Mouse (Mus musculus): Measurements from ENCODE around the gene Atp5mpl. TPM values are rescaled to one million over a fixed set of nuclear protein-coding genes. Genes with fewer than 3 reads are reported as not detected.

The Atp5mpl gene
- polyA plus RNA-seq, 1 experiment from 2014 or later = 991 TPM

DNA sequence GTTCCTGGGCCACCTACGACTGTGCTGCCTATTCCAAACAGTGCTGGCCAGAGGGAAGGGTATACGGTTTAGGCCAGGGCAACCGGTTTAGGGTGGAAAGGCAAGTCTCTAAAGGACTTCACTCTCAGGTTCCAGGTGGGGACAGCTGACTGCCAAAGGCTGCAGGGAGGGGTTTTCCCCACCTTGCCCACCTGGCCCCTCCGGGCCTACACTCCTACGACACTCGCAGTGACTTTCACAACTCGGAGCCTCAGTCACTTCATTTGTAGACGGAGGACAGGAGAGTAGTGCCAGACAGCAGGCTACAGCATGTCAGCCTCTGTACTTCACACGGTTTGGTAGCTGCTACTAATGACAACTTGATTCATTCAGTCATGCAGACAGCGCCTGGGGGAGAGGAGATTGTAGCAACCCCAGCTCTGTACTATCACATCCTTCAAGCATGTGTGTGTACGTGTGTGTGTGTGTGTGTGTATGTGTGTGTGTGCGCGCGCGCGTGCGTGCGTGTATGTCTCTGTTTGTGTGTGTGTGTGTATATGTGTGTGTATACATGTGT, 38.3 kb downstream of the Atp5mpl start:
- 86% methylated on average over 18 of the region's 18 CpGs for WGBS

DNA sequence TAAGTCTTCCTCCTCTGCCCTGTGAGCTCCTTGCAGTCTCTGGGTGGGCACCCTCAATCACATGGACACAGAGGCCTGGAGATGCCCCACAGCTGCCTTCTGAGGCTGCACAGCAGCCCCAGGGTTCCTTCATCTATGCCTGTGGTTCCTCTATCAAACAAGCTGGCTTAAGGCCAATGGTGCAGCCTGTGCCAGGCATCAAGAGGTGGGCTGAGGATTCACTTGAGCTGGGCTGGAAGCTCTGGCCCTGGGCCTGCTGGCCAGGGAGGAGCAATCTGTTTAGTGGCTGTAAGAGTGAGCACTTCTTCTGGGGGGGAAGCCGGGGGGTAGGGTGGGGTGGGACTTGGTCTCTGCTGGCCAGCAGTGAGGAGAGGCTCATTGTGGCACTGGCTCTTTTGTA, 39.4 kb downstream of the Atp5mpl start:
- ATAC-seq (ENCODE audit: low FRiP score) = 0 out of 2 replicates have a peak, but pooled peaks have one; percentile 8
- Histone ChIP-seq H3K27me3 (ENCODE audit: control insufficient read depth, insufficient read depth, low read length) (no peaks in the 10 kb centered on the region), H3K27ac (no peak overlapping the region), H3K4me3 (replicated peaks; ENCODE audit: low read length) (no peak overlapping the region), H3K36me3 (replicated peaks; ENCODE audit: control insufficient read depth, insufficient read depth) (no peaks in the 10 kb centered on the region), H3K4me2 (replicated peaks) (no peak overlapping the region), H3K9me3 (ENCODE audit: control insufficient read depth, low read length) (no peaks in the 10 kb centered on the region), H3K4me1 (replicated peaks; ENCODE audit: control insufficient read depth, insufficient read depth, low read length) (no peaks in the 10 kb centered on the region; the same call in none of the 2 replicates), H3K9ac (no peak overlapping the region)
- peak; percentile 48 for DNase-seq (ENCODE audit: low spot score)
- 67% methylated on average over 1 of the region's 1 CpGs for WGBS

More for the DNA sequence above, 38.3 kb downstream of the Atp5mpl start:
- no peaks in the 10 kb centered on the region; the same call in none of the 2 replicates for H3K4me1 ChIP-seq (replicated peaks; ENCODE audit: control insufficient read depth, insufficient read depth, low read length)
- H3K36me3 ChIP-seq (replicated peaks; ENCODE audit: control insufficient read depth, insufficient read depth) = no peaks in the 10 kb centered on the region
- no peak overlapping the region for H3K4me2 ChIP-seq (replicated peaks)
- H3K4me3 ChIP-seq (replicated peaks; ENCODE audit: low read length) = no peak overlapping the region
- H3K9me3 ChIP-seq (ENCODE audit: control insufficient read depth, low read length) = no peaks in the 10 kb centered on the region
- DNase-seq (ENCODE audit: low spot score) (no peak), ATAC-seq (ENCODE audit: low FRiP score) (no peak)
- H3K9ac ChIP-seq = no peak overlapping the region
- no peaks in the 10 kb centered on the region for H3K27me3 ChIP-seq (ENCODE audit: control insufficient read depth, insufficient read depth, low read length)
- H3K27ac ChIP-seq = no peak overlapping the region

DNA sequence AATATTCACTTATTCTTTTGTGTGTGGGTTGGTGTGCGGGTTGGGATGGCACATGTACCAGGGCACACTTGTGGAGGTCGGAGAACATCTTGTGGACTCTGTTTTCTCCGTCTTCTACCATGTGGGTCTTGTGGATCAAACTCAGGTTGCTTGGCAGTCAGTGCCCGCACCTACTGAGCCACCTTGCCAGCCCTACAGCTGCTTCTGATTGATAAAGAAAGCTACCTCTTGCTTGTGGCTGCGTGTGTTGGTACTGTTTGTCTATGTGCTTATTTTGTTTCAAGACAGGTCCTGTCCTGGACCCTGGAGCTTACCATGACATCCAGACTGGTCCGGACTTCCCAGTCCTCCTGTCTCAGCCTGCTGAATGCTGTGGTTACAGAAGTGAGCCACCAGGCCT, 43.7 kb downstream of the Atp5mpl start:
- no peak overlapping the region for H3K4me3 ChIP-seq (replicated peaks; ENCODE audit: low read length)
- H3K27me3 ChIP-seq (ENCODE audit: control insufficient read depth, insufficient read depth, low read length) = no peaks in the 10 kb centered on the region
- no peak overlapping the region for H3K4me2 ChIP-seq (replicated peaks)
- H3K36me3 ChIP-seq (replicated peaks; ENCODE audit: control insufficient read depth, insufficient read depth) = no peaks in the 10 kb centered on the region
- no peak overlapping the region for H3K9ac ChIP-seq
- 92% methylated on average over 6 of the region's 6 CpGs for WGBS
- H3K4me1 ChIP-seq (replicated peaks; ENCODE audit: control insufficient read depth, insufficient read depth, low read length) = no peaks in the 10 kb centered on the region; the same call in 1 of the 2 replicates
- no peaks in the 10 kb centered on the region for H3K9me3 ChIP-seq (ENCODE audit: control insufficient read depth, low read length)
- H3K27ac ChIP-seq = no peak overlapping the region
- no peak for ATAC-seq (ENCODE audit: low FRiP score)
- DNase-seq (ENCODE audit: low spot score) = no peak

GRCm38 (mm10) chr12:111920046-111920445, 46.7 kb downstream of the Atp5mpl start:
- Histone ChIP-seq H3K36me3 (replicated peaks; ENCODE audit: control insufficient read depth, insufficient read depth) (no peaks in the 10 kb centered on the region), H3K9me3 (ENCODE audit: control insufficient read depth, low read length) (no peaks in the 10 kb centered on the region), H3K9ac (no peak overlapping the region), H3K27me3 (ENCODE audit: control insufficient read depth, insufficient read depth, low read length) (no peaks in the 10 kb centered on the region), H3K4me3 (replicated peaks; ENCODE audit: low read length) (no peak overlapping the region), H3K4me1 (replicated peaks; ENCODE audit: control insufficient read depth, insufficient read depth, low read length) (no peaks in the 10 kb centered on the region; the same call in 1 of the 2 replicates), H3K4me2 (replicated peaks) (no peak overlapping the region), H3K27ac (no peak overlapping the region)
- no peak for DNase-seq (ENCODE audit: low spot score)
- no peak for ATAC-seq (ENCODE audit: low FRiP score)
- 45% methylated on average over 9 of the region's 9 CpGs for WGBS

GRCm38 (mm10) chr12:111916514-111917217, 50.1 kb downstream of the Atp5mpl start:
- Histone ChIP-seq H3K27me3 (ENCODE audit: control insufficient read depth, insufficient read depth, low read length) (no peaks in the 10 kb centered on the region), H3K9me3 (ENCODE audit: control insufficient read depth, low read length) (no peaks in the 10 kb centered on the region), H3K4me3 (replicated peaks; ENCODE audit: low read length) (no peak overlapping the region), H3K4me2 (replicated peaks) (no peak overlapping the region), H3K4me1 (replicated peaks; ENCODE audit: control insufficient read depth, insufficient read depth, low read length) (no peaks in the 10 kb centered on the region; the same call in 1 of the 2 replicates), H3K9ac (no peak overlapping the region), H3K36me3 (replicated peaks; ENCODE audit: control insufficient read depth, insufficient read depth) (no peaks in the 10 kb centered on the region), H3K27ac (no peak overlapping the region; the same call in 1 of the 2 replicates)
- ATAC-seq (ENCODE audit: low FRiP score) = no peak
- WGBS = 48% methylated on average over 12 of the region's 12 CpGs
- DNase-seq (ENCODE audit: low spot score) = no peak

GRCm38 (mm10) chr12:111915781-111916180, 51.0 kb downstream of the Atp5mpl start:
- Histone ChIP-seq H3K9ac (no peak overlapping the region), H3K4me3 (replicated peaks; ENCODE audit: low read length) (no peak overlapping the region), H3K4me1 (replicated peaks; ENCODE audit: control insufficient read depth, insufficient read depth, low read length) (no peaks in the 10 kb centered on the region; the same call in 1 of the 2 replicates), H3K4me2 (replicated peaks) (no peak overlapping the region), H3K27ac (no peak overlapping the region), H3K36me3 (replicated peaks; ENCODE audit: control insufficient read depth, insufficient read depth) (no peaks in the 10 kb centered on the region), H3K9me3 (ENCODE audit: control insufficient read depth, low read length) (no peaks in the 10 kb centered on the region), H3K27me3 (ENCODE audit: control insufficient read depth, insufficient read depth, low read length) (no peaks in the 10 kb centered on the region)
- 90% methylated on average over 6 of the region's 6 CpGs for WGBS
- DNase-seq (ENCODE audit: low spot score) (no peak), ATAC-seq (ENCODE audit: low FRiP score) (no peak)

GRCm38 (mm10) chr12:111914031-111914430, 52.7 kb downstream of the Atp5mpl start:
- H3K9me3 ChIP-seq (ENCODE audit: control insufficient read depth, low read length) = no peaks in the 10 kb centered on the region
- no peaks in the 10 kb centered on the region; the same call in 1 of the 2 replicates for H3K4me1 ChIP-seq (replicated peaks; ENCODE audit: control insufficient read depth, insufficient read depth, low read length)
- no peak overlapping the region for H3K27ac ChIP-seq
- H3K4me3 ChIP-seq (replicated peaks; ENCODE audit: low read length) = no peak overlapping the region
- ATAC-seq (ENCODE audit: low FRiP score) (no peak), DNase-seq (ENCODE audit: low spot score) (no peak)
- no peak overlapping the region for H3K4me2 ChIP-seq (replicated peaks)
- no peak overlapping the region for H3K9ac ChIP-seq
- H3K36me3 ChIP-seq (replicated peaks; ENCODE audit: control insufficient read depth, insufficient read depth) = no peaks in the 10 kb centered on the region
- WGBS = 47% methylated on average over 3 of the region's 3 CpGs
- 0 out of 2 replicates have a peak, but pooled peaks cover 2% of the 10 kb centered on the region for H3K27me3 ChIP-seq (ENCODE audit: control insufficient read depth, insufficient read depth, low read length)

- 86% methylated on average over 7 of the region's 7 CpGs for WGBS
- no peak overlapping the region for H3K4me2 ChIP-seq (replicated peaks)
- no peak for ATAC-seq (ENCODE audit: low FRiP score)
These were observed 54.0 kb downstream of the Atp5mpl start for GRCm38 (mm10) chr12:111912802-111913201.

DNA sequence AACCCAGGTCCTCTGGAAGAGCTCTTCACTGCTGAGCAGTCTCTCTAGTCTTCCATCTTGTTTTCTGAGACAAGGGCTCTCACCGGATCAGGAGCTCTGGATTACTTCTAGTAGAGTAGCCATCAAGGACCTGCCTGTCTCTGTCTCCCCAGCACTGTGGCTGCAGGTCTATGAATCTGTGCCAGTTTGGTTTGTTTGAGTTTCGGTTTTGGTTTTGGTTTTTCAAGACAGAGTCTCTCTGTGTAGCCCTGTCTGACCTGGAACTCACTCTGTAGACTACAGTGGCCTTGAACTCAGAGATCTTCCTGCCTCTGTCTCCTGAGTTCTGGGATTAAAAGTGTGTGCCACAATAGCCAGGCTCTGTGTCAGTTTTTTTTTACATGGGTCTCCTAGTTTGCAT, 55.0 kb downstream of the Atp5mpl start:
- Histone ChIP-seq H3K4me3 (replicated peaks; ENCODE audit: low read length) (no peak overlapping the region), H3K27ac (no peak overlapping the region), H3K4me1 (replicated peaks; ENCODE audit: control insufficient read depth, insufficient read depth, low read length) (peaks cover 6% of the 10 kb centered on the region), H3K27me3 (ENCODE audit: control insufficient read depth, insufficient read depth, low read length) (0 out of 2 replicates have a peak, but pooled peaks cover 7% of the 10 kb centered on the region), H3K9me3 (ENCODE audit: control insufficient read depth, low read length) (no peaks in the 10 kb centered on the region), H3K9ac (no peak overlapping the region), H3K36me3 (replicated peaks; ENCODE audit: control insufficient read depth, insufficient read depth) (no peaks in the 10 kb centered on the region), H3K4me2 (replicated peaks) (no peak overlapping the region)
- WGBS = 74% methylated on average over 2 of the region's 2 CpGs
- DNase-seq (ENCODE audit: low spot score) = no peak
- ATAC-seq (ENCODE audit: low FRiP score) = no peak

More at GRCm38 (mm10) chr12:111912802-111913201, 54.0 kb downstream of the Atp5mpl start:
- Histone ChIP-seq H3K4me3 (replicated peaks; ENCODE audit: low read length) (no peak overlapping the region), H3K36me3 (replicated peaks; ENCODE audit: control insufficient read depth, insufficient read depth) (no peaks in the 10 kb centered on the region), H3K9me3 (ENCODE audit: control insufficient read depth, low read length) (no peaks in the 10 kb centered on the region), H3K4me1 (replicated peaks; ENCODE audit: control insufficient read depth, insufficient read depth, low read length) (peaks cover 6% of the 10 kb centered on the region), H3K27me3 (ENCODE audit: control insufficient read depth, insufficient read depth, low read length) (0 out of 2 replicates have a peak, but pooled peaks cover 7% of the 10 kb centered on the region), H3K27ac (no peak overlapping the region), H3K9ac (no peak overlapping the region)
- DNase-seq (ENCODE audit: low spot score) = no peak
